Mouse (Mus musculus): Measurements from ENCODE around the gene Ubl5. TPM values are rescaled to one million over a fixed set of nuclear protein-coding genes. Genes with fewer than 3 reads are reported as not detected.

The Ubl5 gene
- polyA plus RNA-seq, 1 experiment from 2014 or later: 499 TPM

GRCm38 (mm10) chr9:20639486-20639885, 3.2 kb upstream of the Ubl5 start:
- H3K4me1 ChIP-seq: peaks cover 28% of the 10 kb centered on the region
- no peak overlapping the region for H3K27ac ChIP-seq
- H3K9ac ChIP-seq: no peak overlapping the region
- H3K4me2 ChIP-seq: no peak overlapping the region
- no peak for ATAC-seq (ENCODE audit: low FRiP score)
- WGBS: 93% methylated on average over 4 of the region's 4 CpGs
- H3K36me3 ChIP-seq (replicated peaks): peaks cover 16% of the 10 kb centered on the region
- no peaks in the 10 kb centered on the region for H3K27me3 ChIP-seq
- no peak overlapping the region for H3K4me3 ChIP-seq (replicated peaks)
- H3K9me3 ChIP-seq: no peaks in the 10 kb centered on the region

- Histone ChIP-seq H3K27me3 (no peaks in the 10 kb centered on the region), H3K9me3 (no peaks in the 10 kb centered on the region), H3K4me2 (peak overlapping the region; percentile 98), H3K4me1 (peaks cover 39% of the 10 kb centered on the region), H3K9ac (peak overlapping the region; percentile 86), H3K27ac (0 out of 2 replicates have a peak overlapping the region, but pooled peaks have one; percentile 88), H3K36me3 (replicated peaks) (peaks cover 21% of the 10 kb centered on the region), H3K4me3 (replicated peaks) (peak overlapping the region; percentile 84)
- no peak for ATAC-seq (ENCODE audit: low FRiP score)
- 35% methylated on average over 6 of the region's 6 CpGs for WGBS
Observed at GRCm38 (mm10) chr9:20641501-20641900, 1.2 kb upstream of the Ubl5 start.

- no peaks in the 10 kb centered on the region for H3K9me3 ChIP-seq
- H3K4me3 ChIP-seq (replicated peaks): peak overlapping the region; percentile 84
- under 1% methylated on average over 30 of the region's 30 CpGs for WGBS
- H3K4me2 ChIP-seq: peak overlapping the region; percentile 98
- ATAC-seq (ENCODE audit: low FRiP score): peak; percentile 87
- peak overlapping the region; percentile 88 for H3K27ac ChIP-seq
- H3K9ac ChIP-seq: peak overlapping the region; percentile 86
- no peaks in the 10 kb centered on the region for H3K27me3 ChIP-seq
- H3K36me3 ChIP-seq (replicated peaks): peaks cover 28% of the 10 kb centered on the region
- peaks cover 42% of the 10 kb centered on the region for H3K4me1 ChIP-seq
Observed at GRCm38 (mm10) chr9:20642896-20643466, 303 bp downstream of the Ubl5 start.

DNA sequence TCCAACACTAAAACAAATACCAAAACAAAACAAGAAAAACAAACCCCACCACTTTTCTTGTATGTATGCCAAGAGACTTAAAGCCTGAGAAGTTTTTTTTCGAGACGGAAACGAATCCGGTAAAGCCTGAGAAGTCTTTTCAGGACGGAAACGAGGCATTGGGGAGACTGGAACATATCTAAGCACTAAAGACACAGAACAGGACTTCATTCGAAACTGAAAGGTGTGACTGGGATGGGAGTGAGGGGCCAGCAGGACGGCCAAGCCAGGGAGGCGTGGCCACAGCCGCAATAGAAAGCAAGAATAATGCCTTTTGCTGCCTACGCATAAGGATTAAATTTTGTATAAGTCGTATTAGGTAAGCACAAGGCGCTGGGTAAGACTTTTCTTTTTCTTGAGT, 1.1 kb downstream of the Ubl5 start:
- H3K9me3 ChIP-seq: no peaks in the 10 kb centered on the region
- peak overlapping the region; percentile 84 for H3K4me3 ChIP-seq (replicated peaks)
- H3K36me3 ChIP-seq (replicated peaks): peaks cover 28% of the 10 kb centered on the region
- no peaks in the 10 kb centered on the region for H3K27me3 ChIP-seq
- H3K4me2 ChIP-seq: peak overlapping the region; percentile 98
- 8% methylated on average over 13 of the region's 13 CpGs for WGBS
- H3K27ac ChIP-seq: no peak overlapping the region; the same call in 1 of the 2 replicates
- peaks cover 42% of the 10 kb centered on the region for H3K4me1 ChIP-seq
- peak overlapping the region; percentile 86 for H3K9ac ChIP-seq
- ATAC-seq (ENCODE audit: low FRiP score): no peak

DNA sequence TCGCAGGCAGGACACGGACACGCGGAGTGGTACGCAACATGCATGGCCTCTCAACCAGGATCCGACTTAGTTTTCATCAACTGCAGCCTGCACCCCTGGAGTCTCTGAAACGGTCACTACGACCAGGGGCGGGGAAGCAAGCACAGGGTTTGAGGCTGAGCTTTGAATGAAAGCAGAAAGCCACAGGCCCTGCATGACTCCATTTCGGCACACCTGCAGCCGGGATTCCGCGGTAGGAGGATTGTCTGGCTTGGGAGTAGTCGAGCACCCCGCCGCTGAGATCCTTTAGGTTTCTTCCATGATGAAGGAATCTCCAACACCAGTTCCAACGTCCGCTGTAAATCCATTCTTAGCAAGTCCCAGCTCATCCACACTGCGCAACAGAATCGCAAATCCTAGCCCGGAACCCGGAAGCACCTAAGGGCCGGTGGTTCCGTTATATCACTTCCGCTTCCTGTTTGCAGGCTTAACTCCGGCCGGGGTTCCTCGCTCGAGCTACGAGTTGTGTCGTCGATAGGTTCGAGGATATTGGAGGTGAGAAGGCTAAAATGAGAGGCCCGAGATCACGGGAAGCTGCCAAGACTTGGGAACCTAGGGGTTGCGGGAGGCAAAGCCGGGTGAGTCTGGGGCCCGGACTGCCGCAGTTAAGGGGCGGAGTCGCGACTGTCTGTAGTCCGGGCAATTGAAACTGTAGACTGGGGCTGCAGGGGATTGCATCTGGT, 1.8 kb downstream of the Ubl5 start, which contains the start of gene Fbxl12:
Gene Fbxl12 (minus strand): TSS at position 408 of the 722 bp plus-strand sequence.
- Histone ChIP-seq H3K4me1 (peaks cover 42% of the 10 kb centered on the region), H3K27ac (peak within 1 kb of the TSS; percentile 81), H3K36me3 (replicated peaks) (peaks cover 29% of the 10 kb centered on the region), H3K4me2 (peak within 1 kb of the TSS; percentile 98), H3K9ac (peak within 1 kb of the TSS; percentile 86), H3K9me3 (no peaks in the 10 kb centered on the region), H3K4me3 (replicated peaks) (peak within 1 kb of the TSS; percentile 84), H3K27me3 (no peaks in the 10 kb centered on the region)
- ATAC-seq (ENCODE audit: low FRiP score): peak; percentile 40
- under 1% methylated on average over 43 of the region's 43 CpGs for WGBS

DNA sequence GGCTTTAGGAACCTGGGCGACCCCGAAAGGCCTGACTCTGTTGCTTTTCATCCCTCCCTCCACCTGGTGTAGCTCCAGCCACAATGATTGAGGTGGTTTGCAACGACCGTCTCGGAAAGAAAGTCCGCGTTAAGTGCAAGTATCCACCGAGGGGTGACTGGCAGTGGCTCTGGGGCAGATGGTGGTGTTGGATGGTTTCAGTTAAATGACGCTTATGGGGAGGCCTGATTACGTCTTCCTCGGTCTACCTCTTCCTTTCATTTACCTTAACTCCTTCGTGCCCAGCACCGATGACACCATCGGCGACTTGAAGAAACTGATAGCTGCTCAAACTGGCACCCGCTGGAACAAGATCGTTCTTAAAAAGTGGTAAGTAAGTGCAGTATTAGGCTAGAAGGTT, 2.4 kb downstream of the Ubl5 start:
- Histone ChIP-seq H3K4me2 (peak overlapping the region; percentile 98), H3K4me3 (replicated peaks) (peak overlapping the region; percentile 84), H3K36me3 (replicated peaks) (peaks cover 29% of the 10 kb centered on the region), H3K9ac (peak overlapping the region; percentile 86), H3K27ac (peak overlapping the region; percentile 81), H3K9me3 (no peaks in the 10 kb centered on the region), H3K27me3 (no peaks in the 10 kb centered on the region), H3K4me1 (peaks cover 42% of the 10 kb centered on the region)
- 3% methylated on average over 17 of the region's 17 CpGs for WGBS
- ATAC-seq (ENCODE audit: low FRiP score): no peak

DNA sequence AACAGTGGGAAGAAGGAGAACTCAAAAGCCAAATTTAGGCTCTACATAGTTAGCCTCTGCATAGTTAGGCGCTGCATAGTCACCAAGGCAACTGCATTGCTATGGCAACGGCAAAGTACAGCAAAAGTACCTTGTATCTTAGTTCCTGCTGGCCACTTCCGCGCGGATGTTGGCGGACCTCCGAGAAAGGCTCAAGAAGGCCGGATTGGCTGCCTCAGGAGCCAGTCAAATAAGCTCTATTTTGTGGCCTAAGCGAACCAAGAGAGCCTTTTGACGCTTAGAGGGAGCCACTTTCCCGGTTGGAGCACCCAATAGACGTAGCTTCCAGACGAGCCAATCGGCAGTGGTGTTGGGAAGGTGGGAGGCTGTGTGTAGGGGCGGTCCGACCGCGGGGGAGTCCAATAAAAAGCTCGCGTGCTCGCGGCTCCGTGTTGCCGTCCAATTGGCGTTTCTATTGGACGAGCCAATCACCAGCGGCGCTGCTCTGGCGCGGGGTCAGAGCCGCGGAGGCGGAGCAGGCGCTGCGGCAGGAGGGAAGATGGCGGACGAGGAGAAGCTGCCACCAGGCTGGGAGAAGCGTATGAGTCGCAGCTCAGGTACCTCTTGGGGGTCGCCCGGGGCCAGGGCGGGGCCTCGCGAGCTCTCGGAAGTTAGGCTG, 9.1 kb downstream of the Ubl5 start, which contains the start of gene Pin1:
Gene Pin1 (plus strand): TSS at position 494 of the 658 bp plus-strand sequence.
- peak within 1 kb of the TSS; percentile 90 for H3K9ac ChIP-seq
- H3K9me3 ChIP-seq: no peaks in the 10 kb centered on the region
- under 1% methylated on average over 44 of the region's 45 CpGs for WGBS
- peaks cover 40% of the 10 kb centered on the region for H3K4me1 ChIP-seq
- H3K4me2 ChIP-seq: peak within 1 kb of the TSS; percentile 79
- H3K4me3 ChIP-seq (replicated peaks): peak within 1 kb of the TSS; percentile 94
- peak within 1 kb of the TSS; percentile 65 for H3K27ac ChIP-seq
- peak; percentile 99 for ATAC-seq (ENCODE audit: low FRiP score)
- H3K27me3 ChIP-seq: no peaks in the 10 kb centered on the region
- peaks cover 54% of the 10 kb centered on the region for H3K36me3 ChIP-seq (replicated peaks)

DNA sequence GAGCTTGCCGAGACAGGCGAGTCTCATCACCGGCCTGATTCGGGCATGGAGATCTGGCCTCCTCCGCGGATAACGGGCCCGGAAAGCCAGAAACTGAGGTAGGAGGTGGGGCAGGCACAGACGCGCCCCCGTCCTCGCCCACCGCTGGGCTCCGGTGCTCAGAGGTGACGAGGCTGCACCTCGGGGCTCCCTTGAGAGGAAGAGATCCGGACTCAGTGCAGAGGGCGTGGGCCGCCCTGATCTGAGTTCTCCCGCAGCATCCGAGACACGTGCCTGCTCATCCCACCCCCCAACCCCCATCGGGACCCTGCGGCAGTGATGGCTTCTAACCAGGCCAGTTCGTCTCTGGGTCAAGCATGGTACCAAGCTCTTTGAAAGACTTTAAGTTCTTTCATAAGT, 9.6 kb downstream of the Ubl5 start:
- Histone ChIP-seq H3K4me2 (peak overlapping the region; percentile 79), H3K4me1 (peaks cover 40% of the 10 kb centered on the region), H3K27ac (peak overlapping the region; percentile 65), H3K27me3 (no peaks in the 10 kb centered on the region), H3K9ac (peak overlapping the region; percentile 90), H3K9me3 (no peaks in the 10 kb centered on the region), H3K4me3 (replicated peaks) (peak overlapping the region; percentile 94), H3K36me3 (replicated peaks) (peaks cover 57% of the 10 kb centered on the region)
- under 1% methylated on average over 25 of the region's 25 CpGs for WGBS
- ATAC-seq (ENCODE audit: low FRiP score): peak; percentile 48

DNA sequence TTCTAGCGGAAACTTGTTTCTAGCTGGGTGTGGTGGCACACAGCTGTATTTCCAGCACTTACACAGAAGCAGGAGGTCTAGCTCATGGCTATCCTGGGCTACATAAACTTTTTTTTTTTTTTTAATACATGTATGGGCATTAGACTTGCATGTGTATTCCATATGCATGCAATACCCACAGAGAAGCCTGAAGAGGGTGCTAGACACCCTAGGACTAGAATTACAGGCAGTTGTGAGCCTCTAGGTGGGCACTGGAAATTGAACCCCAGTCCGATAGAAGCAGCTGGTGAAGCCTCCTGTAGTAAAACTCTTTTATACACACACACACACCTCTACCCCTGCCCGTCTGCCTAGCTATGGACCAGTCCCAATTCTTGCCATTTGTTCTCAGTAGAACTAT, 11.2 kb downstream of the Ubl5 start:
- H3K4me1 ChIP-seq: peaks cover 40% of the 10 kb centered on the region
- H3K9ac ChIP-seq: no peak overlapping the region
- no peak for ATAC-seq (ENCODE audit: low FRiP score)
- no peak overlapping the region for H3K4me3 ChIP-seq (replicated peaks)
- WGBS: 93% methylated on average over 3 of the region's 3 CpGs
- H3K36me3 ChIP-seq (replicated peaks): peaks cover 60% of the 10 kb centered on the region
- no peak overlapping the region for H3K27ac ChIP-seq
- peak overlapping the region; percentile 79; the same call in 1 of the 2 replicates for H3K4me2 ChIP-seq
- no peaks in the 10 kb centered on the region for H3K27me3 ChIP-seq
- no peaks in the 10 kb centered on the region for H3K9me3 ChIP-seq

DNA sequence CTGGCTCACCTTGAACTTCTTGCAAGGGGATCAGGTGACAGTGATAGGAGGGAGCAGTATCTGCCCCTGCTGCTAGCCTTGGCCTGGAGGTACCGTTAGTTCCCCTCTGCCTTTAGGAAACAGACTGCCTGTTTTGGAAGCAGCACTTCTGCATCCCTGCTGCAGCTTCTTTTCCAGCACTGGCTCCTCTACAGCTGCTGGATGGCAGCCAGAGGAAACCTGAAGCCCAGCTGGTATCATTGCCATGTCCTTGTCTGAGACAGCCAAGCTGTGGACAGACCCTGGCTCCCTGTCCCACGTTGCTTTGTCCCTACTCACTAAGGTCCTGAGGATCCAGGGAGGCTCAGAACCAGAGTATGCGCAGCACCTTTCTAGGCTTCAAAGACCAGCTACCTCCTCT, 14.9 kb downstream of the Ubl5 start:
- no peak overlapping the region for H3K4me3 ChIP-seq (replicated peaks)
- peaks cover 86% of the 10 kb centered on the region for H3K36me3 ChIP-seq (replicated peaks)

DNA sequence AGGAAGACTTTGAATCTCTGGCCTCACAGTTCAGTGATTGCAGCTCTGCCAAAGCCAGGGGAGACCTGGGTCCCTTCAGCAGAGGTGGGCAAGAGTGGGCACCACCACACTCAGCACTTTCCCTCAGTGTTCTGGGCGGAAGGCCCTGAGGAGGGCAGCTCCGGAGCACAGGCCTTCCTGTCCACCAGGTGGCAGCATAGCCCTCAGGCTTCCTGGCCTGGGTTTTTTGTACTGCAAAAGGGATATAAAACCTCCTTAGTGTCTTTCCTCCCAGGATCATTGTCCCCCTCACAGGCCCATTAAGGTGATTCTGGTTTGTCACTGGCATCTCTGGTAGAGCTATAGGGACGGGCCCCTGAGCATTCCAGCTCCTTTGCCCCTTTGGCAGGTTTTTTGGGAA, 19.6 kb downstream of the Ubl5 start:
- H3K4me3 ChIP-seq (replicated peaks): no peak overlapping the region
- H3K27ac ChIP-seq: peak overlapping the region; percentile 84; the same call in 1 of the 2 replicates
- peak; percentile 36; the same call in 1 of the 2 replicates for ATAC-seq (ENCODE audit: low FRiP score)
- H3K4me2 ChIP-seq: no peak overlapping the region
- H3K36me3 ChIP-seq (replicated peaks): peaks cover 73% of the 10 kb centered on the region
- 52% methylated on average over 3 of the region's 3 CpGs for WGBS
- no peaks in the 10 kb centered on the region for H3K27me3 ChIP-seq
- H3K4me1 ChIP-seq: peaks cover 44% of the 10 kb centered on the region
- no peaks in the 10 kb centered on the region for H3K9me3 ChIP-seq
- H3K9ac ChIP-seq: 0 out of 2 replicates have a peak overlapping the region, but pooled peaks have one; percentile 5

More for the DNA sequence above, 14.9 kb downstream of the Ubl5 start:
- no peak overlapping the region for H3K4me2 ChIP-seq
- ATAC-seq (ENCODE audit: low FRiP score): no peak
- 96% methylated on average over 3 of the region's 3 CpGs for WGBS
- peaks cover 31% of the 10 kb centered on the region for H3K4me1 ChIP-seq
- no peaks in the 10 kb centered on the region for H3K27me3 ChIP-seq
- no peaks in the 10 kb centered on the region for H3K9me3 ChIP-seq
- H3K9ac ChIP-seq: no peak overlapping the region
- no peak overlapping the region for H3K27ac ChIP-seq

GRCm38 (mm10) chr9:20662874-20663273, 20.2 kb downstream of the Ubl5 start:
- no peak overlapping the region for H3K4me2 ChIP-seq
- WGBS: 92% methylated on average over 8 of the region's 8 CpGs
- H3K36me3 ChIP-seq (replicated peaks): peaks cover 67% of the 10 kb centered on the region
- no peak overlapping the region for H3K4me3 ChIP-seq (replicated peaks)
- H3K27me3 ChIP-seq: no peaks in the 10 kb centered on the region
- H3K27ac ChIP-seq: peak overlapping the region; percentile 84
- H3K4me1 ChIP-seq: peaks cover 44% of the 10 kb centered on the region
- H3K9ac ChIP-seq: 0 out of 2 replicates have a peak overlapping the region, but pooled peaks have one; percentile 5
- no peaks in the 10 kb centered on the region for H3K9me3 ChIP-seq
- no peak for ATAC-seq (ENCODE audit: low FRiP score)

All from forebrain, embryonic 12.5 days (tissue).